Mouse (Mus musculus) heart, postnatal 0 days (tissue): ENCODE measurements around the gene Muc2. TPM values are rescaled to one million over a fixed set of nuclear protein-coding genes. Genes with fewer than 3 reads are reported as not detected.

Experiments used
- ATAC-seq: fragments of 200-750 bp; cut with Nextera tagmentation; 2 replicates; pipeline ENCODE4 v1.8.0; 2017; ENCODE audit warnings: low read depth, moderate number of reproducible peaks, moderate library complexity; ENCODE audit not compliant: insufficient read depth
- DNase-seq: peaks from one replicate; pipeline ENCODE4 v3.0.0-alpha.2; 2016; ENCODE audit warnings: low spot score
- H3K27ac ChIP-seq: fragments of 300-500 bp; sonication (generic); 2 replicates; pipeline ENCODE4 v1.5.1; 2014; ENCODE audit warnings: low read depth, mild to moderate bottlenecking
- H3K27me3 ChIP-seq: fragments of 300-500 bp; sonication (generic); 2 replicates; pipeline ENCODE4 v1.6.1; 2014; ENCODE audit warnings: low read length, mixed read lengths; ENCODE audit not compliant: control insufficient read depth, insufficient read depth
- H3K36me3 ChIP-seq: fragments of 300-500 bp; sonication (generic); replicated peaks from 2 replicates; pipeline ENCODE4 v1.6.1; 2014; ENCODE audit warnings: low read length, mixed read lengths; ENCODE audit not compliant: control insufficient read depth, insufficient read depth
- H3K4me1 ChIP-seq: fragments of 300-500 bp; sonication (generic); 2 replicates; pipeline ENCODE4 v1.6.1; 2014; ENCODE audit warnings: antibody characterized with exemption; ENCODE audit not compliant: control insufficient read depth, insufficient read depth
- H3K4me2 ChIP-seq: fragments of 300-500 bp; sonication (generic); 2 replicates; pipeline ENCODE4 v1.6.1; 2014; ENCODE audit warnings: low read depth, mild to moderate bottlenecking, low read length, moderate library complexity
- H3K4me3 ChIP-seq: fragments of 300-500 bp; sonication (generic); 2 replicates; pipeline ENCODE4 v1.5.1; 2014; ENCODE audit warnings: low read depth, low read length
- H3K9ac ChIP-seq: fragments of 300-500 bp; sonication (generic); replicated peaks from 2 replicates; pipeline ENCODE4 v1.6.1; 2014; ENCODE audit warnings: low read depth, low read length, mixed read lengths
- H3K9me3 ChIP-seq: fragments of 300-500 bp; sonication (generic); replicated peaks from 2 replicates; pipeline ENCODE4 v1.6.1; 2016; ENCODE audit warnings: low read length; ENCODE audit not compliant: control insufficient read depth
- CTCF ChIP-seq: IDR thresholded peaks from 2 replicates; pipeline ENCODE4 v1.5.1; 2016; ENCODE audit warnings: antibody characterized with exemption, control low read depth, low read depth
- EP300 ChIP-seq: IDR thresholded peaks from 2 replicates; pipeline ENCODE4 v1.6.1; 2016; ENCODE audit warnings: antibody characterized with exemption, low read depth
- WGBS: fragments of 180-500 bp; shearing (Covaris S2); extraction: QIAGEN DNeasy Blood & Tissue Kit; methylation state at CpG from one replicate; pipeline ENCODE4 v1.1.7; 2014; 5-methylcytosine and 5-hydroxymethylcytosine counted together
- polyA plus RNA-seq: library from polyadenylated mRNA; unstranded; fragments of >200 nt; fragmentation: Nextera tagmentation; extraction: Ambion mirVana; gene quantifications from 2 replicates; pipeline ENCODE4 v1.2.1, GENCODE M21; 2015
- total RNA-seq: library from RNA; depleted of rRNA; stranded (reverse); fragments of >200 nt; gene quantifications from 2 replicates; pipeline ENCODE4 v1.2.3, GENCODE M21; 2014; ENCODE audit warnings: low replicate concordance; rRNA removed

Gene Muc2
- total and polyA plus RNA-seq, 2 experiments from 2014 or later: not detected

DNA sequence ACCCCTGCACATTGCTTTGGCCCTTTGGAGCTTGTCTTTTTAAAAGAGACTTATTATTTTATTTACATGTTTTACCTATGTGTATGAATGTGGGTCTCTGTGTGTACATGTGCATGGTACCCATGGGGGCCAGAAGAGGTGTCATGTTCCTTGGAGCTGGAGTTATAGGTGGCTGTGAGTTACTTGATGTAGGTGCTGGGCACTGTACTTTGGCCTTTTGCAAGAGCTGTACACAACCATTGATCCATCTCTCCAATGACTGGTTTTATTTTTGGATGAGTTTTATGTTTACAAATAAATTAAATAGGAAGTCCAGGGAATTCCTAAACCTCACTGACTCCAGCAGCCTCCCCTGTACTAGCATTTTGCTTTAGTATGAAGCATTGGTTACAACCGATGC, 104.1 kb downstream of the Muc2 start:
- no peak for TF ChIP-seq EP300
- TF ChIP-seq CTCF: no peak
- 82% methylated on average over 1 of the region's 1 CpGs for WGBS
- H3K27me3 ChIP-seq: no peaks in the 10 kb centered on the region
- no peak overlapping the region for H3K4me3 ChIP-seq
- ATAC-seq (no peak), DNase-seq (no peak)
- H3K36me3 ChIP-seq: no peaks in the 10 kb centered on the region
- no peak overlapping the region for H3K4me2 ChIP-seq
- peaks cover 16% of the 10 kb centered on the region for H3K9me3 ChIP-seq
- H3K9ac ChIP-seq: no peak overlapping the region
- H3K4me1 ChIP-seq: no peaks in the 10 kb centered on the region
- H3K27ac ChIP-seq: no peak overlapping the region

DNA sequence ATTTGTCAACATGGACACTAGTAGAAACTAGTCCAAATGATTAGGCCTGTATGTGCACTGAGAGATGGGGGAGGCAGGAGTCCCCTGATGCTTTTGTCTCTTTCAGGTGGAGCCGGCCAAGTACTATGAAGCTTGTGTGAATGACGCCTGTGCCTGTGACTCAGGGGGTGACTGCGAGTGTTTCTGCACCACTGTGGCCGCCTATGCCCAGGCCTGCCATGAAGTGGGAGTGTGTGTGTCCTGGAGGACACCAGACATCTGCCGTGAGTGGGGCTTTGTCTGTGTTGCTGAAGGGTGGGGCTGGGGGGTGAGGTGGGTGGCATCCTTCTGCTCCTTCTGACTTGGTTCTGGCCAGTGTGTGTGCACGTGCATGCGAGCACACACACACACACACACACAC, 113.1 kb downstream of the Muc2 start:
- no peak overlapping the region for H3K27ac ChIP-seq
- H3K27me3 ChIP-seq: no peaks in the 10 kb centered on the region
- WGBS: 86% methylated on average over 7 of the region's 7 CpGs
- TF ChIP-seq CTCF (no peak), EP300 (no peak)
- peaks cover 4% of the 10 kb centered on the region; the same call in 1 of the 2 replicates for H3K9me3 ChIP-seq
- H3K36me3 ChIP-seq: no peaks in the 10 kb centered on the region
- no peak overlapping the region for H3K4me2 ChIP-seq
- H3K4me1 ChIP-seq: no peaks in the 10 kb centered on the region
- no peak overlapping the region for H3K9ac ChIP-seq
- ATAC-seq (no peak), DNase-seq (no peak)
- no peak overlapping the region for H3K4me3 ChIP-seq

Other genes with a start within 250 kb of the Muc2 start
- 0.15 and 2.0 TPM in 2 replicates for gene Pidd1, start 246.3 kb upstream of the Muc2 start, total RNA-seq
- 1.7 and 2.3 TPM in 2 replicates for gene Pidd1, start 246.3 kb upstream of the Muc2 start, polyA plus RNA-seq
- 302 and 309 TPM in 2 replicates for gene Rplp2, start 243.0 kb upstream of the Muc2 start, total RNA-seq
- gene Rplp2, start 243.0 kb upstream of the Muc2 start, polyA plus RNA-seq: 880 and 926 TPM in 2 replicates
- 47.9 and 63.8 TPM in 2 replicates for gene Pnpla2, start 235.1 kb upstream of the Muc2 start, total RNA-seq
- 157 and 159 TPM in 2 replicates for gene Pnpla2, start 235.1 kb upstream of the Muc2 start, polyA plus RNA-seq
- 6.2 and 134 TPM in 2 replicates for gene Cracr2b, start 229.2 kb upstream of the Muc2 start, total RNA-seq
- 23.9 and 24.2 TPM in 2 replicates for gene Cracr2b, start 229.2 kb upstream of the Muc2 start, polyA plus RNA-seq
- 288 and 323 TPM in 2 replicates for gene Cd151, start 222.9 kb upstream of the Muc2 start, total RNA-seq
- 37.8 and 39.7 TPM in 2 replicates for gene Cd151, start 222.9 kb upstream of the Muc2 start, polyA plus RNA-seq
- 17.4 and 32.3 TPM in 2 replicates for gene Polr2l, start 215.2 kb upstream of the Muc2 start, total RNA-seq
- gene Polr2l, start 215.2 kb upstream of the Muc2 start, polyA plus RNA-seq: 77.6 and 81.3 TPM in 2 replicates
- 84.2 and 87.8 TPM in 2 replicates for gene Tspan4, start 215.1 kb upstream of the Muc2 start, total RNA-seq
- gene Tspan4, start 215.1 kb upstream of the Muc2 start, polyA plus RNA-seq: 72.2 and 72.3 TPM in 2 replicates
- 12.5 and 23.5 TPM in 2 replicates for gene Chid1, start 150.5 kb upstream of the Muc2 start, total RNA-seq
- gene Chid1, start 150.5 kb upstream of the Muc2 start, polyA plus RNA-seq: 17.7 and 20.3 TPM in 2 replicates
- gene Ap2a2, start 128.2 kb upstream of the Muc2 start, total RNA-seq: 60.4 and 63.3 TPM in 2 replicates
- 28.7 and 30.6 TPM in 2 replicates for gene Ap2a2, start 128.2 kb upstream of the Muc2 start, polyA plus RNA-seq
- gene Muc6, start 35.0 kb upstream of the Muc2 start, total RNA-seq: not detected in 2 replicates
- gene Muc6, start 35.0 kb upstream of the Muc2 start, polyA plus RNA-seq: 0.03 and 0.04 TPM in 2 replicates
- gene Muc5ac, start 98.6 kb downstream of the Muc2 start, total RNA-seq: 0.04 TPM in 1 of 2 replicates, not detected in the other
- 0.01 TPM in 1 of 2 replicates, not detected in the other for gene Muc5ac, start 98.6 kb downstream of the Muc2 start, polyA plus RNA-seq
- gene Muc5b, start 148.7 kb downstream of the Muc2 start, total RNA-seq: 0.08 and 3.6 TPM in 2 replicates
- 0.01 and 2.2 TPM in 2 replicates for gene Muc5b, start 148.7 kb downstream of the Muc2 start, polyA plus RNA-seq
- 60.0 and 70.3 TPM in 2 replicates for gene Tollip, start 228.2 kb downstream of the Muc2 start, total RNA-seq
- 28.1 and 30.8 TPM in 2 replicates for gene Tollip, start 228.2 kb downstream of the Muc2 start, polyA plus RNA-seq